Mouse (Mus musculus) 416B (cell line): Measurements from ENCODE around the gene Apof.

ENCODE experiments used
- DNase-seq: peaks from one replicate; pipeline ENCODE4 v3.0.0; 2011; ENCODE audit warnings: low read depth

Gene Apof

DNA sequence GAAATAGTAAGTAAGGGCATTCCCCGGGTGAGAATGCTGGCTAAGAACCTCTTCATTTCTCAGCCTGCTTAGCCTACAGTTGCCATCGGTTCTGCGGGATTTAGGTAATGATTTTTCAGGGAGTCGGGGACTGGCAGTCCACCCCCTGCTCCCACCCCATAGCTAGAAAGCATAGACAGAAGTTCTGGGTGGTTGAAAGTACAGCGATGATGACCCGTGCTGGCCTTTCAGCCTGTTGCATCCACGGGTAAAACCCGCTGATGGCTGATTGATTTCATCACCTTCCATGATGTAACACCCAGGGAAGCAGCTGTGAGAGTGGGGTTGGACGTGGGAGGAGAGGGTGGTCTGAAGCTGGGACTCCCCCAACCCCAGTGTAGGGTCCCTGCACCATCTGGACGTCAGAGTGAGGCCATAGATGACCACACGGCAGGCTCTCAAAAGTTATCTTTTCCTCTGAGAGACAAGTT is 30.3 kb downstream of the Apof start, which contains the start of gene Il23a:
Gene Il23a (minus strand): TSS at position 51 of the 470 bp plus-strand sequence.
- DNase-seq = peak; percentile 26

DNA sequence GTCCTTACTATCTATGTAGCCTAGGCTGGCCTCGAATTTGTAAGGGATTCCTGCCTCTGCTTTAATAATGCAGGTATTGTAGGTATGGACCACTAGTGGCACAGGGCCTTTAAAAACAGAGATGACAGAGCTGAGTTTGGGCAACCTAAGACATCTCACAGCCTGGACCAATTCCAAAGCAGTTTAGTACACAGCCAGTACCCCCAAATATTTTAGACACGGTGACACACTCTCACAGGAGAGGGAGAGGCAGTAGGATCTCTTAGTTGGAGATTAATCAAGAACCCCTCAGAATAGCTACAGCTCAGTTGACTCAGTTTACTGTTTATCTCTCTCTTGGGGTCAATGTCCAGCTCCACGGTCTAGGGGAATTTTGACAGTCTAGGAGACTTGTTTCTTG is 33.9 kb downstream of the Apof start:
- DNase-seq = peak; percentile 33

DNA sequence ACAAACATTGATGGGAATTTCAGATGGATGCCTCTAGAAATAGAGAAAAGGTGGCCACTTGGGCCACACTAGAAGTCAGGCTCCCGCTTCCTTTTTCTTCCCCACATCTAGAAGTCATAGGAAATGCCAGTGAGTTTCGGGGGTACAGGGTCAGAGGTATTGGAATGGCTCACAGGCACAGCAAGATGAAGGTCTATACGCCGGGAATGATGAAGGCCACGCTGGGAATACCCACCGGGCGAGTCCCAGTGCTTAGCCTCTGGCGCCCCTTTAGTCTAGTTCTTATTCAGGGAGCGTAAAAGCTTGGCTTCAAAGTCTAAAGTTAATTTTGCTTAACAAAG is 34.3 kb downstream of the Apof start:
- DNase-seq = no peak

DNA sequence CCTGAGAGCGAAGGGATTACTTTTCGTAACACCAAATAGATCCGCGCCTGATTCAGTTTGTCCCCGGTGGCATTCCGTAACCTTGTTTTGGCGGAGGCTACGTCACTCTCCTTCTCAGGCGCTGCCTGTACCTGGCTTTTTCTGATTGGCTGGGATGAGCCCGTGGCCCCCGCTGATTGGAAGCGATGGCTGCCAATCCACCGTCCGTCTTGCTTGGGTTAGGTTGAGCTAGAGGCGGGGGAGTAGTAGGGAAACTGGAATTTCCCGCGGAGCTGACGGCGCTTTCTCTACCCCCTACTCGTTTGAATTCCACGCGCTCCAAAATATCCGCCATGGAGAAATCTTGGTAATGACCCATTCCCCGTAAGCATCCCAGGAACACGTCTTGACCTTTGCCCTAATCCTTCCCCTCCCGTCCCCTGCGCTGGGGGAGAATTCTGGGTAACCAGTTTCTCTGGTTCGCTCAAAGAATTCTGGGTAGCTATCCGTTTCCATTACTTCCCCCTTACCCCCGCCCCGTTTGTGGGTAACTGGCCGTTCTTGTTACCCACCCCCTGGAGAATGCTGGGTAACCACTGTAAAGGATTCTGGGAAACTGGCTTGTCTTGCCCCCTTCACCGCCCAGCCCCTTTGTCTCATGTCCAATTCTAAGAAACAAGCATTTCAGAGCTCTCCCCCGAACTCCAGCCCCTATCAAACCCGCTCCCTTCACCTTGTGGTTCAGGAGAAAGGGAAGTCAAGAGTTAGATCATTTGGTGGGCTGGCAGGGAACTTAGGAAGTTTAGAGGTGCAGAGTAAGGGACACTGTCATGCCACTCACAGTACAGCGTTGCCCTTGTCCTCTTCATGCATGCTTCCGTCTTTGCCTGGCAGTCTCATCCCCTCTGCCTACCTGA is 34.9 kb downstream of the Apof start, which contains the start of gene Pan2:
Gene Pan2 (plus strand): TSS at position 210 of the 896 bp plus-strand sequence.
- peak; percentile 100 for DNase-seq

DNA sequence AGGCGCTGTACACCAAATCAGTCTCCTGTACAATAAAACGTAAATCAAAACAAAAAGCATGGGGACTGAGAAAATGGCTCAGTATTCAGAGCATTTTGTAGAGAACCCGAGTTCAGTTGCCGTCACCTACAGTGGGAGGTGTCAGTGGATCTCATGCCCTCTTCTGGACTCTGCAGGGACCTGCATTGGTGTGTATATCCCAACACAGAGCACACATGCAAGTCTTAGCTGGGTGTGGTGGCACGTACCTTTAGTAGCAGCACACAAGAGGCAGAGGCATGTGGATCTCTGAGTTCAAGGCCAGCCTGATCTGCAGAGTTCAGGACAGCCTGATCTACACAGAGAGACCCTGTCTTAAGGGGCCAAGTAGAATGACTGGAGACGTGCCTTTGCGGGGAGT is 41.2 kb downstream of the Apof start:
- DNase-seq = no peak

DNA sequence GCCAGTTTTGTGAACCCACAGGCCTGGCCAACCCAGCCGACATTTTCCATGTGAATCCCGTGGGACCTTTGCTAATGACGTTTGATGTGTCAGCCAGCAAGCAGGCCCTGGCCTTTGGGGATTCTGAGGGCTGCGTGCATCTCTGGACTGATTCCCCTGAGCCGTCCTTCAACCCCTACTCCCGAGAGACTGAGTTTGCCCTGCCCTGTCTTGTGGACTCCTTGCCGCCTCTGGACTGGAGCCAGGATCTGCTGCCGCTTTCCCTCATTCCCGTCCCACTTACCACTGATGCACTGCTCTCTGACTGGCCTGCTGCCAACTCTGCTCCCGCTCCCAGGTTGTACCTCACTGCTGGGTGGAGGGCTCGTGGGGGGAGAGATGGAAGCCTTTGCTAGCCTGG is 41.7 kb downstream of the Apof start:
- DNase-seq = no peak

DNA sequence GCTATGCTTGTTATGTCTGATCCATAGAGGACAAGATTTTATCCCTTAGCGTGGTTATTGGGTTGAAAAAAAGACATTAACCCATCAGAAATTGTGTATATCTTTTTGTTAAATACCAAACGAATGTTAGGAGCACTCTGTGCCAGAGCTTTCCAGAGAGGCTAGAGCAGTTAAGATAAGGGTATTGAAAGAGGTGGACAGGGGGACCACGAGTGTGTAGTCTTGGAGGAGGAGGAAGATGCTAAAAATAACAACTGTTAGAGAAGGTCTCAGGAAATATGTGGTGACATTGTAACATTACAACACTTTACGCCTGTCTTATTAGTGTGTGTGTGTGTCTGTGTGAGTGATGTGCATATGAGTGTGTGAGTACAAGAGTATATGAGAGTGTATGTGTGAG is 42.4 kb downstream of the Apof start:
- no peak for DNase-seq

DNA sequence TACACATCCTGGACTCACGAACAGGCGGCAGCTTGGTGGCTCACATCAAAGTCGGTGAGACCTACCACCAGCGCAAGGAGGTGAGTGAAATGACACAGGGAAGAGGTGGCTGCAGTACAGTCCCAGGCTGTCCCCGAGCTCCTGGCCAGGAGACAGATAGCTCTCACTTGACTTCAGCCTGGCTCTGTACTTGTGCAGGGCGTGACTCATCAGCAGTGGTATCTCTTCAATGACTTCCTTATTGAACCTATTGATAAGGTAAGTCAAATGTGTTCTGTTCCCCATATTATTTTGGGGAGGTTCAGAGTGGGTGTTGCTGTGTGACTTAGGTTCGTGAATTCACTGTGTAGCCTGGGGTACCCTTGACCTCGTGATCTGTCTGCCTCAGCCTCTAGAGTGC is 47.1 kb downstream of the Apof start:
- DNase-seq = no peak
